Mouse (Mus musculus): ENCODE data around the gene Rnls.

DNA sequence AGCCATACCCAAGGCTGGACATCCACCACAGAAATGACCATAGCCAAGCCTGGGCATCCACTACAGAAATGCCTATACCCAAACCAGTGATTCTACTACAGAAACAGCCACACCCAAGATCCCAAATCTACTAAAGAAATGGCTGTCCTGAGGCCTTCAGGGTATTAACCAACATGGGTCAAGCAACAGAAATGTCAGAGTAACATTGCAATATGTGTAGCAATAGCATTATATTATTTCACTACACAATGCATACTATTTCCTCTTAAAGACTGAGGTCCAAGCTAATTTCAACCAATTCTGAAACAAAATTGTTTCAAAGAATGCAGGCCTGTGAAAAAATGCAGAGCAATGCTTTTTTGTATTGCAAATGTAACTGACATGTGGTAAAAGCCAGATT is 299.5 kb downstream of the Rnls start:
- no peak for TF ChIP-seq CTCF (IDR thresholded peaks at IDR 0.05; ENCODE audit: insufficient read depth, low read depth, low read length)
- no peak for TF ChIP-seq POLR2A (IDR thresholded peaks at IDR 0.05; ENCODE audit: insufficient read depth, low read depth, low read length)

Measured in olfactory bulb, adult 2 months (tissue).